Comparison of ENCODE assay signal across 18 mouse cellular contexts in genomic region chr6:127717239-127718137, GRCm38 (mm10). TPM values are rescaled to one million over a fixed set of nuclear protein-coding genes. Genes with fewer than 3 reads are reported as not detected.
DNase-seq lines count a peak whose midpoint lies in the region; ATAC-seq and TF ChIP-seq lines count a peak whose summit lies in the region.
"Had no signal": no experiment of that assay in that cellular context is flagged by ENCODE, and none has a peak within 500 bp of the region (broad histone marks: within the 10 kb centered on the region; RNA-seq: fewer than 3 reads in every experiment).

No protein-coding gene starts in this region.

- H3K4me3 ChIP-seq in kidney, postnatal 0 days (replicated peaks; ENCODE audit: low read depth, low read length) = no peak overlapping the region
- no peak overlapping the region for H3K4me3 ChIP-seq in forebrain, embryonic 10.5 days
- no peak overlapping the region for H3K4me3 ChIP-seq in hindbrain, embryonic 16.5 days (ENCODE audit: low read length)
- no peak overlapping the region for H3K4me3 ChIP-seq in neural tube, embryonic 11.5 days (ENCODE audit: low read depth, low read length)
- H3K4me3 ChIP-seq: erythroblast, embryonic 14.5 days; liver, embryonic 15.5 days had no signal

- DNase-seq in kidney, postnatal 0 days (ENCODE audit: low spot score) = peak; percentile 89
- DNase-seq in kidney, adult 9 months = no peak
- DNase-seq in forebrain, embryonic 10.5 days (ENCODE audit: extremely low spot score, low spot score) = no peak
- DNase-seq in neural tube, embryonic 11.5 days (ENCODE audit: low spot score) = peak; percentile 73
- no peak for DNase-seq in heart, postnatal 4 days
- no peak for DNase-seq in layer of hippocampus, adult 11-12 months (ENCODE audit: low spot score)
- DNase-seq in layer of hippocampus, adult 9-10 months (ENCODE audit: low spot score) = no peak
- DNase-seq: adrenal gland, postnatal 25 days; cerebellum, adult 8-10 months; gastrocnemius, postnatal 10 days; right cerebral cortex, postnatal 25 days had no signal

- TF ChIP-seq CTCF in kidney, postnatal 0 days (IDR thresholded peaks at IDR 0.05; ENCODE audit: low read depth) = no peak

- 22% methylated on average over 21 of the region's 21 CpGs for WGBS in kidney, postnatal 0 days
- 65% methylated on average over 21 of the region's 21 CpGs for WGBS in forebrain, embryonic 10.5 days
- WGBS in hindbrain, embryonic 16.5 days = 14% methylated on average over 21 of the region's 21 CpGs
- WGBS in neural tube, embryonic 11.5 days = 12% methylated on average over 21 of the region's 21 CpGs

- H3K9me3 ChIP-seq in kidney, postnatal 0 days (replicated peaks; ENCODE audit: low read length) = no peaks in the 10 kb centered on the region
- no peaks in the 10 kb centered on the region for H3K9me3 ChIP-seq in forebrain, embryonic 10.5 days
- no peaks in the 10 kb centered on the region for H3K9me3 ChIP-seq in hindbrain, embryonic 16.5 days (ENCODE audit: control insufficient read depth, low read length)
- no peaks in the 10 kb centered on the region for H3K9me3 ChIP-seq in neural tube, embryonic 11.5 days (ENCODE audit: control insufficient read depth, low read length)
- H3K9me3 ChIP-seq: liver, embryonic 15.5 days had no signal

- H3K4me1 ChIP-seq in kidney, postnatal 0 days (replicated peaks; ENCODE audit: insufficient read depth, low read length) = peaks cover 3% of the 10 kb centered on the region; the same call in 1 of the 2 replicates
- peaks cover 26% of the 10 kb centered on the region for H3K4me1 ChIP-seq in forebrain, embryonic 10.5 days
- peaks cover 13% of the 10 kb centered on the region for H3K4me1 ChIP-seq in hindbrain, embryonic 16.5 days (ENCODE audit: control insufficient read depth, insufficient read depth, low read depth, low read length)
- H3K4me1 ChIP-seq in neural tube, embryonic 11.5 days (ENCODE audit: control insufficient read depth, insufficient read depth, low read length) = peaks cover 23% of the 10 kb centered on the region
- H3K4me1 ChIP-seq: liver, embryonic 15.5 days had no signal

- H3K9ac ChIP-seq in kidney, postnatal 0 days (ENCODE audit: low read depth, low read length) = no peak overlapping the region
- H3K9ac ChIP-seq in hindbrain, embryonic 16.5 days (ENCODE audit: low read depth, low read length) = peak overlapping the region; percentile 20; the same call in 1 of the 2 replicates
- peak overlapping the region; percentile 27 for H3K9ac ChIP-seq in neural tube, embryonic 11.5 days (ENCODE audit: low read length)
- H3K9ac ChIP-seq: liver, embryonic 15.5 days had no signal

- peak; percentile 78; the same call in 1 of the 2 replicates for ATAC-seq in kidney, postnatal 0 days (replicated peaks; ENCODE audit: low FRiP score, low read depth)
- peak; percentile 48 for ATAC-seq in hindbrain, embryonic 16.5 days
- peak; percentile 84 for ATAC-seq in neural tube, embryonic 11.5 days (ENCODE audit: insufficient read depth, low FRiP score, low TSS enrichment)
- ATAC-seq: Patski had no signal

- H3K27me3 ChIP-seq in kidney, postnatal 0 days (ENCODE audit: insufficient read depth, low read length) = no peaks in the 10 kb centered on the region
- no peaks in the 10 kb centered on the region for H3K27me3 ChIP-seq in forebrain, embryonic 10.5 days (ENCODE audit: poor library complexity, severe bottlenecking)
- no peaks in the 10 kb centered on the region for H3K27me3 ChIP-seq in hindbrain, embryonic 16.5 days (replicated peaks; ENCODE audit: control insufficient read depth, insufficient read depth, low read length)
- no peaks in the 10 kb centered on the region for H3K27me3 ChIP-seq in neural tube, embryonic 11.5 days (ENCODE audit: control insufficient read depth, insufficient read depth, low read length)
- H3K27me3 ChIP-seq: liver, embryonic 15.5 days had no signal

- H3K4me2 ChIP-seq in kidney, postnatal 0 days (ENCODE audit: low read length) = peak overlapping the region; percentile 28; the same call in 1 of the 2 replicates
- H3K4me2 ChIP-seq in hindbrain, embryonic 16.5 days (ENCODE audit: low read length) = peak overlapping the region; percentile 43
- H3K4me2 ChIP-seq in neural tube, embryonic 11.5 days (ENCODE audit: low read depth) = peak overlapping the region; percentile 14; the same call in 1 of the 2 replicates
- H3K4me2 ChIP-seq: liver, embryonic 15.5 days had no signal

- H3K36me3 ChIP-seq in kidney, postnatal 0 days (ENCODE audit: insufficient read depth, low read length) = no peaks in the 10 kb centered on the region
- no peaks in the 10 kb centered on the region for H3K36me3 ChIP-seq in forebrain, embryonic 10.5 days (replicated peaks)
- H3K36me3 ChIP-seq in hindbrain, embryonic 16.5 days (ENCODE audit: control insufficient read depth, insufficient read depth, low read length) = no peaks in the 10 kb centered on the region
- H3K36me3 ChIP-seq in neural tube, embryonic 11.5 days (ENCODE audit: control insufficient read depth, insufficient read depth, low read length) = no peaks in the 10 kb centered on the region
- H3K36me3 ChIP-seq: liver, embryonic 15.5 days had no signal

- H3K27ac ChIP-seq in kidney, postnatal 0 days = peak overlapping the region; percentile 47; the same call in 1 of the 2 replicates
- peak overlapping the region; percentile 32 for H3K27ac ChIP-seq in forebrain, embryonic 10.5 days
- H3K27ac ChIP-seq in hindbrain, embryonic 16.5 days (ENCODE audit: low read depth, low read length) = no peak overlapping the region
- peak overlapping the region; percentile 85 for H3K27ac ChIP-seq in neural tube, embryonic 11.5 days (ENCODE audit: low read depth, low read length)
- H3K27ac ChIP-seq: liver, embryonic 15.5 days; stomach, postnatal 0 days had no signal

RNA-seq across cellular contexts. Expression of gene Prmt8, which starts 51.8 kb away (rescaled TPM):
- not detected in 2 replicates for polyA plus RNA-seq in kidney, postnatal 0 days (2015; fragmentation: Nextera tagmentation; extraction: Ambion mirVana)
- 5.0 and 5.2 TPM in 2 replicates for polyA plus RNA-seq in forebrain, embryonic 10.5 days (2016; fragmentation: Nextera tagmentation; extraction: Ambion mirVana)
- polyA plus RNA-seq in hindbrain, embryonic 16.5 days (2015; fragmentation: Nextera tagmentation; extraction: Ambion mirVana) = 35.2 and 37.0 TPM in 2 replicates
- polyA plus RNA-seq in neural tube, embryonic 11.5 days (2014; fragmentation: Nextera tagmentation; extraction: Ambion mirVana) = 31.7 and 34.6 TPM in 2 replicates
- total RNA-seq in heart, postnatal 4 days (2021) = under 1 TPM; 0.09 to 0.12 TPM
- total RNA-seq: adrenal gland, postnatal 25 days; monocyte, adult 5-6 weeks had no signal
- polyA plus RNA-seq: erythroblast, embryonic 14.5 days; heart, embryonic 16.5 days; liver, embryonic 15.5 days; Patski had no signal

Comparison
In these comparisons a context has a peak if more than half of its experiments do, and no peak if none do; other contexts are left out.
1. DNase-seq: peak in kidney, postnatal 0 days (single experiment) and neural tube, embryonic 11.5 days (single experiment); none in kidney, adult 9 months (single experiment), forebrain, embryonic 10.5 days (single experiment), heart, postnatal 4 days (single experiment), layer of hippocampus, adult 11-12 months (single experiment) and layer of hippocampus, adult 9-10 months (single experiment).
2. Peak in every context shown above with its lines, with median percentiles within 50 percentile points of each other: ATAC-seq and H3K4me2 ChIP-seq.